Mouse (Mus musculus) embryo, embryonic 10 days (tissue): ENCODE results near the gene Eif3g.

ENCODE experiments used
- DNase-seq: peaks from one replicate; pipeline ENCODE4 v3.0.0-alpha.2; 2015; ENCODE audit warnings: low spot score

The Eif3g gene

DNA sequence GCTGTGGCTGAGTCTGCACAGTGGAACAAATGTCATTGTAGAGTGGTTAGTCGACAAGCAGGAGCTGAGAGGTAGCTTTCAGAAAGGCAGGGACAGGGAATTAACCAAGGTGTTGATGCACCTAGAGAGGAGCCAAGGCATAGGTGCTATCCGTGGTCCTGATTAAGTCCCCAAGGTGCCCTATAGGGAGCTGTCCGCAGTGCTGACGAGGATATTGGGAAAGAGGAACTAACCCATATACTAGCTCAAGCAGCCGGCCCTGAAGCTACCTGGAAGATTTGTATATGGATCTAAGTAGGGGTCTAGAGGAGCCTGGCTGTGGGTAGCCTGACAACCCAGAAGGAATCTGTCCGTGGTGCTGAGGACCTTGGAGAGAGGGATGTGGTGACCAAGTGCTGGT lies 41.3 kb downstream of the Eif3g start:
- DNase-seq: peak; percentile 83

DNA sequence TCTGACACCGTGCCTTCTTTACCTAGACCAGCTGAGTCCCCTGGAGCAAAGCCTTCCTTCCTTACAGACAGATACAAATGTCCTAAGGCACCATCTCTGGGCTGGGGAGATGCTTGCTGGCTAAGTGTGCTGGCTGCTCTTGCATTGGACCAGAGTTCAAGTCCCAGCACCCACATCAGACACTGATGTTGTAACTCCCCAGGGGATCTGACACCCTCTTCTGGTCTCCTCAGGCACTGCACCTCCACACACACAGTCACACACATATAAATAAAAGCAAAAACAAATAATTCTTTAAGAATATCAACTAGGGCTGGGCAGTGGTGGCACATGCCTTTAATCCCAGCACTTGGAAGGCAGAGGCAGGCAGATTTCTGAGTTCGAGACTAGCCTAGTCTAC lies 48.2 kb downstream of the Eif3g start:
- DNase-seq: no peak
